Mouse (Mus musculus) olfactory bulb, adult 2 months (tissue): Measurements from ENCODE around the gene Pxn.

Source experiments
- CTCF ChIP-seq: fragments of 200-500 bp; IDR thresholded peaks from 2 replicates; pipeline ENCODE4 v1.5.1; 2012; ENCODE audit warnings: low read depth, mild to moderate bottlenecking, low read length, moderate library complexity; ENCODE audit not compliant: insufficient read depth
- POLR2A ChIP-seq: fragments of 200-500 bp; IDR thresholded peaks from 2 replicates; pipeline ENCODE4 v1.6.1; 2012; ENCODE audit warnings: mild to moderate bottlenecking, low read depth, low read length, moderate library complexity; ENCODE audit not compliant: insufficient read depth

GRCm38 (mm10) chr5:115535635-115536034 lies 29.2 kb downstream of the Pxn start:
- TF ChIP-seq CTCF (no peak), POLR2A (no peak)
